In genomic region chr6:82740868-82741517, GRCm38 (mm10) we compare ENCODE assay signal across 9 mouse cellular contexts. TPM values are rescaled to one million over a fixed set of nuclear protein-coding genes. Genes with fewer than 3 reads are reported as not detected.
DNase-seq lines count a peak whose midpoint lies in the region; ATAC-seq and TF ChIP-seq lines count a peak whose summit lies in the region.
"Had no signal": no experiment of that assay in that cellular context is flagged by ENCODE, and none has a peak within 500 bp of the region (broad histone marks: within the 10 kb centered on the region; RNA-seq: fewer than 3 reads in every experiment).

No protein-coding gene starts in this region.

- no peak for TF ChIP-seq CTCF in testis, adult 2 months (IDR thresholded peaks at IDR 0.05; ENCODE audit: control insufficient read depth, insufficient read depth, insufficient replicate concordance, low read depth, low read length)

- DNase-seq in heart, postnatal 36 days = no peak
- DNase-seq in testis, postnatal 10 days (ENCODE audit: low spot score) = no peak
- DNase-seq in layer of hippocampus, postnatal 10 days (ENCODE audit: low spot score in 2 of 2) = no peak
- no peak for DNase-seq in thymus, postnatal 10 days (ENCODE audit: low spot score in 2 of 2)

- peaks cover 11% of the 10 kb centered on the region for H3K4me1 ChIP-seq in heart, embryonic 13.5 days
- no peaks in the 10 kb centered on the region for H3K4me1 ChIP-seq in testis, adult 2 months (ENCODE audit: control insufficient read depth, insufficient read depth, low read length)
- 0 out of 2 replicates have a peak, but pooled peaks cover 3% of the 10 kb centered on the region for H3K4me1 ChIP-seq in embryonic facial prominence, embryonic 15.5 days
- H3K4me1 ChIP-seq: midbrain, embryonic 15.5 days had no signal

- no peak for ATAC-seq in heart, embryonic 13.5 days (ENCODE audit: extremely low read depth, insufficient number of reproducible peaks, low FRiP score, low TSS enrichment)
- no peak for ATAC-seq in embryonic facial prominence, embryonic 15.5 days (ENCODE audit: insufficient number of reproducible peaks, low FRiP score, low TSS enrichment, low read depth)

- H3K4me3 ChIP-seq in heart, embryonic 13.5 days = no peak overlapping the region
- no peak overlapping the region for H3K4me3 ChIP-seq in testis, adult 2 months (ENCODE audit: control insufficient read depth, low read depth, low read length)
- no peak overlapping the region for H3K4me3 ChIP-seq in embryonic facial prominence, embryonic 15.5 days (replicated peaks)
- H3K4me3 ChIP-seq: midbrain, embryonic 15.5 days; neural tube, embryonic 13.5 days had no signal

- H3K27me3 ChIP-seq in heart, embryonic 13.5 days (replicated peaks) = no peaks in the 10 kb centered on the region
- no peaks in the 10 kb centered on the region for H3K27me3 ChIP-seq in testis, adult 2 months (ENCODE audit: control insufficient read depth, insufficient read depth, low read length)
- no peaks in the 10 kb centered on the region for H3K27me3 ChIP-seq in embryonic facial prominence, embryonic 15.5 days
- H3K27me3 ChIP-seq: midbrain, embryonic 15.5 days; neural tube, embryonic 13.5 days had no signal

- no peak overlapping the region for H3K4me2 ChIP-seq in heart, embryonic 13.5 days
- H3K4me2 ChIP-seq in embryonic facial prominence, embryonic 15.5 days (replicated peaks) = no peak overlapping the region

- H3K9ac ChIP-seq in heart, embryonic 13.5 days = peak overlapping the region; percentile 74; the same call in 1 of the 2 replicates
- no peak overlapping the region for H3K9ac ChIP-seq in embryonic facial prominence, embryonic 15.5 days

- 44% methylated on average over 8 of the region's 8 CpGs for WGBS in heart, embryonic 13.5 days
- WGBS in embryonic facial prominence, embryonic 15.5 days = 84% methylated on average over 8 of the region's 8 CpGs

- intact Hi-C loops in heart, postnatal 36 days (cut with DNase I) = loop anchor here (1.0 to 5.0 kb wide), 4 partner anchors 32 to 230 kb away; no protein-coding TSS in a partner anchor

- no peaks in the 10 kb centered on the region for H3K9me3 ChIP-seq in heart, embryonic 13.5 days
- no peaks in the 10 kb centered on the region for H3K9me3 ChIP-seq in embryonic facial prominence, embryonic 15.5 days (replicated peaks)
- H3K9me3 ChIP-seq: midbrain, embryonic 15.5 days; neural tube, embryonic 13.5 days had no signal

- peaks cover 73% of the 10 kb centered on the region for H3K36me3 ChIP-seq in heart, embryonic 13.5 days
- no peaks in the 10 kb centered on the region for H3K36me3 ChIP-seq in testis, adult 2 months (ENCODE audit: control insufficient read depth, insufficient read depth, low read length)
- H3K36me3 ChIP-seq in embryonic facial prominence, embryonic 15.5 days = peaks cover 41% of the 10 kb centered on the region
- H3K36me3 ChIP-seq: midbrain, embryonic 15.5 days; neural tube, embryonic 13.5 days had no signal

- TF ChIP-seq POLR2A in testis, adult 2 months (IDR thresholded peaks at IDR 0.05; ENCODE audit: control insufficient read depth, low read depth, low read length) = no peak

- H3K27ac ChIP-seq in heart, embryonic 13.5 days (replicated peaks) = peak overlapping the region; percentile 53
- H3K27ac ChIP-seq in testis, adult 2 months (ENCODE audit: control insufficient read depth, insufficient read depth, low read depth, low read length) = peak overlapping the region; percentile 42
- 0 out of 2 replicates have a peak overlapping the region, but pooled peaks have one; percentile 12 for H3K27ac ChIP-seq in embryonic facial prominence, embryonic 15.5 days (replicated peaks)
- H3K27ac ChIP-seq: midbrain, embryonic 15.5 days; neural tube, embryonic 13.5 days had no signal

RNA-seq across cellular contexts. Expression of gene Hk2, which starts 33.3 kb away (rescaled TPM):
- 28.9 and 36.2 TPM in 2 replicates for polyA plus RNA-seq in heart, embryonic 13.5 days (2015; fragmentation: Nextera tagmentation; extraction: Ambion mirVana)
- total RNA-seq in heart, postnatal 36 days (2021) = 100 to 1,000 TPM; 271 to 285 TPM
- polyA plus RNA-seq in testis, adult 2 months (2012; rRNA removed) = 7.8 and 10.9 TPM in 2 replicates
- polyA plus RNA-seq in embryonic facial prominence, embryonic 15.5 days (2015; fragmentation: Nextera tagmentation; extraction: Ambion mirVana) = 19.5 and 23.2 TPM in 2 replicates
- total RNA-seq in layer of hippocampus, postnatal 10 days (2021) = 10 to 100 TPM; 10.6 to 13.0 TPM

RNA-seq across cellular contexts. Expression of gene Pole4, which starts 35.8 kb away (rescaled TPM):
- 82.5 and 97.5 TPM in 2 replicates for polyA plus RNA-seq in heart, embryonic 13.5 days (2015; fragmentation: Nextera tagmentation; extraction: Ambion mirVana)
- total RNA-seq in heart, postnatal 36 days (2021) = 10 to 100 TPM; 15.6 to 18.7 TPM
- polyA plus RNA-seq in testis, adult 2 months (2012; rRNA removed) = 11.6 and 16.4 TPM in 2 replicates
- 89.2 and 89.9 TPM in 2 replicates for polyA plus RNA-seq in embryonic facial prominence, embryonic 15.5 days (2015; fragmentation: Nextera tagmentation; extraction: Ambion mirVana)
- 10 to 100 TPM; 52.3 to 60.0 TPM for total RNA-seq in layer of hippocampus, postnatal 10 days (2021)
